Mouse (Mus musculus): ENCODE measurements around the gene Zfp507. TPM values are rescaled to one million over a fixed set of nuclear protein-coding genes. Genes with fewer than 3 reads are reported as not detected.
A peak's percentile ranks its signal among the peaks of the same experiment; 100 is the strongest.

The Zfp507 gene
- polyA plus RNA-seq, 1 experiment: not detected

- no peak overlapping the region for H3K4me3 ChIP-seq (ENCODE audit: insufficient read depth, low read length)
- no peak for TF ChIP-seq POLR2A (IDR thresholded peaks at IDR 0.05; ENCODE audit: borderline replicate concordance, low read depth, low read length)
- TF ChIP-seq CTCF (IDR thresholded peaks at IDR 0.05; ENCODE audit: low read depth, low read length): no peak
- no peak overlapping the region for H3K27ac ChIP-seq (ENCODE audit: insufficient read depth, low read depth, low read length)
- no peaks in the 10 kb centered on the region for H3K4me1 ChIP-seq (ENCODE audit: control insufficient read depth, insufficient read depth, low read length)
Measured at GRCm38 (mm10) chr7:35819486-35819885, 16.7 kb upstream of the Zfp507 start.

DNA sequence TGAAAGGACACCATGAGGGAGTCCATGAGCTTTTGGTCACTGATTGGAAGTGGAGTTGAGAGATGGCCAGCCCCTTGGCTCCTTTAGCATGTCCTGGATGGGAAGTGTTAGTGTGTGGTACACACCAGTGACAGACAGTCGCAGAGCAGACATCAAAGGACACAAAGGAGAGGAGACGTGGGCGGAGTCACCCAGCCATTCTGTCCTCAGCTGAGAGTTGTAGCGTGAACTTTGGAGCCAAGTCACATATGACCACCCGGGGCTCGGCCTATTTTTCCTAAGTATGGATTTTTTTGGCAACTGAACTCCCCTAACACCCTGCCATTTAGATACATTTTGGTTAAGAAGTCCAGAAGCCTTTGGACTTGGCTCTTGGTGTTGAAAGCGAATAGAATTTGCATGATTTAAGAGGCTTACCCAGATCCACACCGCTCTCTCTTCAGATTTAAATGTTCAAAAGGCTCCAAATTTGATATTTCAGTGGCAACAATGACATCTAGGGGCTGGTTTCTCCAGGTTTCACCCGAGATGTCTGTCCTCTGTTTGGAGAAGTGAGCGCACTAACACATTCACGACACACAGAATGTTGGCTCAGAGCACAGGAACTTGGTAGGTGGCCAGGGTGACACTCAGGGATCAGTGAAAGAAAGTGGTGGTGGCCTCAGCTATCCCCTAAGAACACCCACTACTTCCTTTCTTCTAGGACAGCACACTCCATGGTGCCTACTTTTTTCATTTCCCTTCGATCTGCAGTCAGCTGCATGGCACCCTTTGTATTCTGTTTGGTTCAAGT is 12.2 kb upstream of the Zfp507 start:
- Histone ChIP-seq H3K27ac (ENCODE audit: insufficient read depth, low read depth, low read length) (no peak overlapping the region), H3K4me1 (ENCODE audit: control insufficient read depth, insufficient read depth, low read length) (no peaks in the 10 kb centered on the region), H3K4me3 (ENCODE audit: insufficient read depth, low read length) (no peak overlapping the region)
- TF ChIP-seq CTCF (IDR thresholded peaks at IDR 0.05; ENCODE audit: low read depth, low read length): no peak
- TF ChIP-seq POLR2A (IDR thresholded peaks at IDR 0.05; ENCODE audit: borderline replicate concordance, low read depth, low read length): no peak

DNA sequence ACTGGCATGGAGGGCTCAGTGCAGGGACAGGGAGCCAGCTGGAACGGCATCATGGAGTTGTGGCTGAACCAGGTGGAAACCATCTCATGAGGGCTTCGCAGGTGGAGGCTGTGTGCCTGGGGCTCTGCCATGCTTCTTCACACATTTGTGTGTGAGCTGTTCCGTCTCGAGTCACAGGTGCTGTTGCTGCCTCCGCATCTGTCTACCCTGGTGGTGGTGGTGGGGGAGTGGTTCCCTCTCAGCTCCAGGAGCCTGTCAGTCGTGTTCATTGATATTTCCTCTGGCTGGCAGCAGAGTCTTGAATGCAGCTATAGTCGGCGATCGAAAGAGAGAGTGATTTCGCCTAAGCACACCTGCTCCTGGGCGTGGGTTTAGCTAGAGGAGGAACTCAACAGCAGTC is 10.5 kb upstream of the Zfp507 start:
- Histone ChIP-seq H3K4me3 (ENCODE audit: insufficient read depth, low read length) (no peak overlapping the region), H3K27ac (ENCODE audit: insufficient read depth, low read depth, low read length) (no peak overlapping the region), H3K4me1 (ENCODE audit: control insufficient read depth, insufficient read depth, low read length) (no peaks in the 10 kb centered on the region)
- TF ChIP-seq CTCF (IDR thresholded peaks at IDR 0.05; ENCODE audit: low read depth, low read length) (no peak), POLR2A (IDR thresholded peaks at IDR 0.05; ENCODE audit: borderline replicate concordance, low read depth, low read length) (no peak)

- no peak for TF ChIP-seq POLR2A (IDR thresholded peaks at IDR 0.05; ENCODE audit: borderline replicate concordance, low read depth, low read length)
- TF ChIP-seq CTCF (IDR thresholded peaks at IDR 0.05; ENCODE audit: low read depth, low read length): peak; percentile 31; the same call in 1 of the 2 replicates
- Histone ChIP-seq H3K4me3 (ENCODE audit: insufficient read depth, low read length) (no peak overlapping the region), H3K27ac (ENCODE audit: insufficient read depth, low read depth, low read length) (no peak overlapping the region), H3K4me1 (ENCODE audit: control insufficient read depth, insufficient read depth, low read length) (no peaks in the 10 kb centered on the region)
Measured at GRCm38 (mm10) chr7:35810736-35811135, 7.9 kb upstream of the Zfp507 start.

- Histone ChIP-seq H3K27ac (ENCODE audit: insufficient read depth, low read depth, low read length) (no peak overlapping the region), H3K4me3 (ENCODE audit: insufficient read depth, low read length) (no peak overlapping the region), H3K4me1 (ENCODE audit: control insufficient read depth, insufficient read depth, low read length) (no peaks in the 10 kb centered on the region)
- TF ChIP-seq CTCF (IDR thresholded peaks at IDR 0.05; ENCODE audit: low read depth, low read length) (no peak), POLR2A (IDR thresholded peaks at IDR 0.05; ENCODE audit: borderline replicate concordance, low read depth, low read length) (no peak)
Measured at GRCm38 (mm10) chr7:35804206-35804605, 1.4 kb upstream of the Zfp507 start.

DNA sequence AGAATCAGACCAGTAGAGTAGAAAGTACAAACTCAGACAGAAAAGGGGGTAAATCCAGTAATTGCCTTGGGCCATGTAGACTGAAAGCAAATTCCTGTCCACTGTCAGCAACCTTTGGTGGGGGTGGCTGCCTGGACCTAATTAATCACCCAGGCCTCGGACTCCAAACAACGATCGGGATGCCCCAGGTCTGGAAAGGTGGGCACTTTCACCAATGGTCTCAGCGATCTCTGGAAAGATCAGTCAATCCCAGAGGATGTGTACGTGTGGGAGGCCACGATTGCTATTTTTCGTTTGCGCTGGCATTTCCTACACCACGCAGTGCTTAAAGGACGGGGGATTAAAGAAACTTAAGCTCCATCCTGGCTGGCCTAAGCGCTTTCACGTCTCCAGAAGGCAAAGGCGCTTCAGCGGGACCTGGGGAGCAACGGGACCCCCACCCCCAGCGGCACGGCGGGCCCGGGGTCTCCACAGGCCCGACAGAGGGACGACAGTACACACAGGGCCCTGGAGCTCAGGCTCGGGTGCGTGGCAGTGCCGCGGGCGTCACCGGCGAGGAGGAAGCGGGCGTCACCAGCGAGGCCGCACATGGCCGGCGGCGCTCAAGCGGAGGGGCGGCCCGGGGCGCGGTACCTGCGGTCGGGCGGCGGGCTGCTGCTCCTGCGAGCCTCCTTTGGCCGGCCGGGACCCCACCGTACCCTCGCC is 450 bp downstream of the Zfp507 start:
- no peak for TF ChIP-seq POLR2A (IDR thresholded peaks at IDR 0.05; ENCODE audit: borderline replicate concordance, low read depth, low read length)
- TF ChIP-seq CTCF (IDR thresholded peaks at IDR 0.05; ENCODE audit: low read depth, low read length): no peak
- Histone ChIP-seq H3K4me1 (ENCODE audit: control insufficient read depth, insufficient read depth, low read length) (no peaks in the 10 kb centered on the region), H3K4me3 (ENCODE audit: insufficient read depth, low read length) (peak overlapping the region; percentile 10; the same call in 1 of the 2 replicates), H3K27ac (ENCODE audit: insufficient read depth, low read depth, low read length) (no peak overlapping the region)

DNA sequence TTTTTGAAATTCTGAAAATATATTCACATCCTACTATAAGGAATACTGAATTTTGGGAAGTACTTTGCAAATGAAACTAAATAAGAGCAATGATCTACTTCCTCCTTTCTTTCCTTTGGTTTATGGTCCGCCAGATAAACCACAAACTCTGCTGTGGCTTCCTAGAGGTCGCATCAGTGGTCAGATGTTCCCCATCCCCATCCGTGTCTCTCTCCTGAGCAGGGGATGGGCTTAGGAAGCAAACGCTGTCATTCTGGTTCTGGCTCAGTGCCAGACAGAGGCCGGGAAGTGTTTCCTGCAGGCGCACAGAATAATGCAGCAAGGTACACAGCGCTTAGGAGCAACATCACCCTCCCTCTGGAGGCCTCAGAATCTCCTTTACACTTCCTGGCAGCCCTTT is 6.7 kb downstream of the Zfp507 start:
- Histone ChIP-seq H3K27ac (ENCODE audit: insufficient read depth, low read depth, low read length) (no peak overlapping the region), H3K4me1 (ENCODE audit: control insufficient read depth, insufficient read depth, low read length) (no peaks in the 10 kb centered on the region), H3K4me3 (ENCODE audit: insufficient read depth, low read length) (no peak overlapping the region)
- no peak for TF ChIP-seq CTCF (IDR thresholded peaks at IDR 0.05; ENCODE audit: low read depth, low read length)
- TF ChIP-seq POLR2A (IDR thresholded peaks at IDR 0.05; ENCODE audit: borderline replicate concordance, low read depth, low read length): no peak

DNA sequence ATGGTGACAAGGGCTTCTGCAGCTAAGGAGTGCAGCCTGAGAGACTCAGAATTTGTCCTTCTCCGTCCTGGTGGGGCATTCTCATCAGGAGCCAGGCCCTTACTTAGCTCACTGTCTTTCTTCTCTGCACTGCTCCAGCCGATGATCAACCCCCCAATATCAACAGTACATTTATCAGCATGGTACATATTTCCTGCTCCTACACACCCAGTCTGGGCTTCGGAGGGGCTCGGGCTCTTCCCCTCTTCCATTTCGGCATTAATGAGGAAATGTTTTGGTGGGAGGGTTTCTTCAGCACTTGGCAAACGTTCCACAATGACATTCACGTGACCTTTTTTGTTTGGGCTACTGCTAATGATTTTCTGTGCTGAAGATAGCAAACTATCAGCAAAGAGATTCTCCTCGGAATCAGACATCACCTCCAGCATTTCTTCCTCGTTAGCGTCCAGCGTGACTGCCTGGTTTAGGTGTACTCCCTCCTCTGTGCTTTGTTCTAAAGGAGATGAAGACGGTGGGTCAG is 8.6 kb downstream of the Zfp507 start:
- TF ChIP-seq CTCF (IDR thresholded peaks at IDR 0.05; ENCODE audit: low read depth, low read length) (no peak), POLR2A (IDR thresholded peaks at IDR 0.05; ENCODE audit: borderline replicate concordance, low read depth, low read length) (no peak)
- no peak overlapping the region for H3K27ac ChIP-seq (ENCODE audit: insufficient read depth, low read depth, low read length)
- H3K4me3 ChIP-seq (ENCODE audit: insufficient read depth, low read length): no peak overlapping the region
- H3K4me1 ChIP-seq (ENCODE audit: control insufficient read depth, insufficient read depth, low read length): no peaks in the 10 kb centered on the region

GRCm38 (mm10) chr7:35792150-35792848 is 10.5 kb downstream of the Zfp507 start:
- H3K4me3 ChIP-seq (ENCODE audit: insufficient read depth, low read length): no peak overlapping the region
- no peak for TF ChIP-seq CTCF (IDR thresholded peaks at IDR 0.05; ENCODE audit: low read depth, low read length)
- no peak for TF ChIP-seq POLR2A (IDR thresholded peaks at IDR 0.05; ENCODE audit: borderline replicate concordance, low read depth, low read length)
- H3K4me1 ChIP-seq (ENCODE audit: control insufficient read depth, insufficient read depth, low read length): no peaks in the 10 kb centered on the region
- no peak overlapping the region for H3K27ac ChIP-seq (ENCODE audit: insufficient read depth, low read depth, low read length)

Measured in bone marrow macrophage, adult 2 months (primary cell).